Mouse (Mus musculus) E14TG2a.4 (cell line): Measurements from ENCODE around the gene Ptgr1.

Experiments used
- CTCF ChIP-seq: conservative IDR thresholded peaks from 2 replicates; pipeline ENCODE4 v1.5.1; 2014; ENCODE audit warnings: low read length
- NANOG ChIP-seq: IDR thresholded peaks from 2 replicates; pipeline ENCODE4 v1.6.1; 2014; ENCODE audit warnings: borderline replicate concordance, low read length, mixed read lengths
- POU5F1 ChIP-seq: IDR thresholded peaks from 2 replicates; pipeline ENCODE4 v1.6.1; 2014; ENCODE audit warnings: low read length, borderline replicate concordance

DNA sequence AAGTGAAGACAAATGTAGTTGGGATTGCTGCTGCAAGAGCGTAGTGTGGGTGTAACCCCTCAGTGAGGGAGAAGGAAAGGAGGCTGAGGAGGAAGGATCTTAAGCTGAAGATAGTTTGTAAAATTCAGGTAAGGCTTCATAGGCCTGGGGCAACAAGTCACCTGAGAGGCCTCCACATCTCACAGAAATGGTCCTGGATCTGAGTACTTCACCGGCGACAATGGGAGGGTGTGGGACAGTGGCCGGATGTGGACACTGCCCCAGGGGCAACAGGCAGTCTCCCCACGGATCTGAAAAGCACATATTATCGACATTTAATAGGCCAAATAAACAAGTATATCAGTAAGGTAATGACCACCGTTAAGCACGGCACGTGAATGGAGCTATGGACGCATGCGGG, 34.3 kb downstream of the Ptgr1 start:
- TF ChIP-seq CTCF (no peak), POU5F1 (no peak), NANOG (no peak)
